Mouse (Mus musculus): Measurements from ENCODE around the gene Ehbp1l1. TPM values are rescaled to one million over a fixed set of nuclear protein-coding genes. Genes with fewer than 3 reads are reported as not detected.

Gene Ehbp1l1
- total and polyA plus RNA-seq, 2 experiments from 2014 or later: 19.7 to 43.0 TPM

GRCm38 (mm10) chr19:5693801-5694200 lies 32.3 kb downstream of the Ehbp1l1 start:
- peaks cover 24% of the 10 kb centered on the region for H3K4me1 ChIP-seq (ENCODE audit: insufficient read depth, low read length)

GRCm38 (mm10) chr19:5692913-5693396 lies 33.2 kb downstream of the Ehbp1l1 start:
- ATAC-seq (no peak), DNase-seq (ENCODE audit: low spot score) (no peak)
- no peaks in the 10 kb centered on the region for H3K27me3 ChIP-seq (ENCODE audit: insufficient read depth, low read length)
- H3K9ac ChIP-seq (replicated peaks; ENCODE audit: low read length): peak overlapping the region; percentile 49; the same call in 1 of the 2 replicates
- H3K4me3 ChIP-seq (ENCODE audit: low read length): no peak overlapping the region
- peaks cover 11% of the 10 kb centered on the region for H3K36me3 ChIP-seq (ENCODE audit: insufficient read depth, low read length)
- WGBS: 69% methylated on average over 10 of the region's 10 CpGs
- H3K4me1 ChIP-seq (ENCODE audit: insufficient read depth, low read length): peaks cover 24% of the 10 kb centered on the region
- peak overlapping the region; percentile 100 for H3K4me2 ChIP-seq (ENCODE audit: low read depth, low read length)
- H3K9me3 ChIP-seq (ENCODE audit: low read length): no peaks in the 10 kb centered on the region
- no peak for TF ChIP-seq CTCF (IDR thresholded peaks at IDR 0.05; ENCODE audit: low read depth)
- peak overlapping the region; percentile 56; the same call in 1 of the 2 replicates for H3K27ac ChIP-seq

More at GRCm38 (mm10) chr19:5693801-5694200, 32.3 kb downstream of the Ehbp1l1 start:
- ATAC-seq (no peak), DNase-seq (ENCODE audit: low spot score) (no peak)
- H3K9ac ChIP-seq (replicated peaks; ENCODE audit: low read length): no peak overlapping the region
- H3K9me3 ChIP-seq (ENCODE audit: low read length): no peaks in the 10 kb centered on the region
- no peak overlapping the region for H3K27ac ChIP-seq
- no peak overlapping the region for H3K4me3 ChIP-seq (ENCODE audit: low read length)
- no peaks in the 10 kb centered on the region for H3K27me3 ChIP-seq (ENCODE audit: insufficient read depth, low read length)
- H3K4me2 ChIP-seq (ENCODE audit: low read depth, low read length): no peak overlapping the region
- H3K36me3 ChIP-seq (ENCODE audit: insufficient read depth, low read length): peaks cover 18% of the 10 kb centered on the region
- 86% methylated on average over 6 of the region's 6 CpGs for WGBS
- TF ChIP-seq CTCF (IDR thresholded peaks at IDR 0.05; ENCODE audit: low read depth): no peak

GRCm38 (mm10) chr19:5692086-5692912 lies 33.8 kb downstream of the Ehbp1l1 start:
- Histone ChIP-seq H3K9ac (replicated peaks; ENCODE audit: low read length) (peak overlapping the region; percentile 49), H3K4me1 (ENCODE audit: insufficient read depth, low read length) (peaks cover 29% of the 10 kb centered on the region), H3K27ac (peak overlapping the region; percentile 56), H3K27me3 (ENCODE audit: insufficient read depth, low read length) (no peaks in the 10 kb centered on the region), H3K9me3 (ENCODE audit: low read length) (no peaks in the 10 kb centered on the region), H3K4me2 (ENCODE audit: low read depth, low read length) (peak overlapping the region; percentile 100), H3K4me3 (ENCODE audit: low read length) (no peak overlapping the region), H3K36me3 (ENCODE audit: insufficient read depth, low read length) (peaks cover 5% of the 10 kb centered on the region)
- TF ChIP-seq CTCF (IDR thresholded peaks at IDR 0.05; ENCODE audit: low read depth): no peak
- ATAC-seq (no peak), DNase-seq (ENCODE audit: low spot score) (no peak)
- 56% methylated on average over 10 of the region's 10 CpGs for WGBS

DNA sequence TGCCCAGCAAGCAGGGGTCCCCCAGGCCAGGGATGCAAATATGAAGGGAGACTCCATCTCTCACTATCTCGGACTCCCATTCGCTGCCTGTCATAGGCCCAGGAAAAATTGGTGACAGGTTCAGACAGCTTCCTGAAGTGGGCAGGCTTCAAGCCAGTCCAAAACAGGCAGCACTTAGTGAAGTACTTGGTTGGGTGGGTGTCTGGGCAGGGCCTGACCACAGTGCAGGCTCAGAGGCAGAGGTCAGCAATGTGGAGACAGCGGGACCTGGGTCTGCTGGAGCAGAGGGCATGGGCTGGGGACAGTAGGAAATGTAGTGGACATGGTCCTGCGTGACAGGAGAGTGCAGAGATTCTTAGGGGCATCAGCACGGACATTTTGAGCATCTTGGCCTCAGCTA lies 34.5 kb downstream of the Ehbp1l1 start:
- no peak for TF ChIP-seq CTCF (IDR thresholded peaks at IDR 0.05; ENCODE audit: low read depth)
- H3K27me3 ChIP-seq (ENCODE audit: insufficient read depth, low read length): no peaks in the 10 kb centered on the region
- peak overlapping the region; percentile 49 for H3K9ac ChIP-seq (replicated peaks; ENCODE audit: low read length)
- peaks cover 31% of the 10 kb centered on the region for H3K4me1 ChIP-seq (ENCODE audit: insufficient read depth, low read length)
- peak overlapping the region; percentile 100 for H3K4me2 ChIP-seq (ENCODE audit: low read depth, low read length)
- ATAC-seq (no peak), DNase-seq (ENCODE audit: low spot score) (no peak)
- peaks cover 5% of the 10 kb centered on the region; the same call in 1 of the 2 replicates for H3K36me3 ChIP-seq (ENCODE audit: insufficient read depth, low read length)
- H3K9me3 ChIP-seq (ENCODE audit: low read length): no peaks in the 10 kb centered on the region
- H3K27ac ChIP-seq: peak overlapping the region; percentile 56
- WGBS: 82% methylated on average over 5 of the region's 5 CpGs
- 0 out of 2 replicates have a peak overlapping the region, but pooled peaks have one; percentile 89 for H3K4me3 ChIP-seq (ENCODE audit: low read length)

- no peak for TF ChIP-seq CTCF (IDR thresholded peaks at IDR 0.05; ENCODE audit: low read depth)
- peak overlapping the region; percentile 83 for H3K9ac ChIP-seq (replicated peaks; ENCODE audit: low read length)
- H3K27ac ChIP-seq: peak overlapping the region; percentile 82; the same call in 1 of the 2 replicates
- peak overlapping the region; percentile 89 for H3K4me3 ChIP-seq (ENCODE audit: low read length)
- ATAC-seq (no peak), DNase-seq (ENCODE audit: low spot score) (no peak)
- peaks cover 28% of the 10 kb centered on the region for H3K4me1 ChIP-seq (ENCODE audit: insufficient read depth, low read length)
- H3K27me3 ChIP-seq (ENCODE audit: insufficient read depth, low read length): no peaks in the 10 kb centered on the region
- H3K4me2 ChIP-seq (ENCODE audit: low read depth, low read length): peak overlapping the region; percentile 100
- WGBS: 73% methylated on average over 15 of the region's 15 CpGs
- H3K9me3 ChIP-seq (ENCODE audit: low read length): no peaks in the 10 kb centered on the region
- H3K36me3 ChIP-seq (ENCODE audit: insufficient read depth, low read length): peaks cover 13% of the 10 kb centered on the region
Observed at GRCm38 (mm10) chr19:5690343-5690735, 35.8 kb downstream of the Ehbp1l1 start.

GRCm38 (mm10) chr19:5689565-5690342 lies 36.4 kb downstream of the Ehbp1l1 start:
- ATAC-seq (peak; percentile 16; the same call in 1 of the 2 replicates), DNase-seq (ENCODE audit: low spot score) (peak; percentile 80)
- H3K4me3 ChIP-seq (ENCODE audit: low read length): peak overlapping the region; percentile 89
- H3K4me1 ChIP-seq (ENCODE audit: insufficient read depth, low read length): peaks cover 28% of the 10 kb centered on the region
- H3K36me3 ChIP-seq (ENCODE audit: insufficient read depth, low read length): peaks cover 14% of the 10 kb centered on the region
- no peaks in the 10 kb centered on the region for H3K9me3 ChIP-seq (ENCODE audit: low read length)
- TF ChIP-seq CTCF (IDR thresholded peaks at IDR 0.05; ENCODE audit: low read depth): no peak
- peak overlapping the region; percentile 82 for H3K27ac ChIP-seq
- peak overlapping the region; percentile 100 for H3K4me2 ChIP-seq (ENCODE audit: low read depth, low read length)
- H3K9ac ChIP-seq (replicated peaks; ENCODE audit: low read length): peak overlapping the region; percentile 83
- WGBS: 10% methylated on average over 42 of the region's 42 CpGs
- no peaks in the 10 kb centered on the region for H3K27me3 ChIP-seq (ENCODE audit: insufficient read depth, low read length)

All from hindbrain, postnatal 0 days (tissue).